Mouse (Mus musculus) heart, postnatal 0 days (tissue): ENCODE measurements around the gene Ino80b. TPM values are rescaled to one million over a fixed set of nuclear protein-coding genes. Genes with fewer than 3 reads are reported as not detected.

Source experiments
- ATAC-seq: fragments of 200-750 bp; cut with Nextera tagmentation; 2 replicates; pipeline ENCODE4 v1.8.0; 2017; ENCODE audit warnings: low read depth, moderate number of reproducible peaks, moderate library complexity; ENCODE audit not compliant: insufficient read depth
- DNase-seq: peaks from one replicate; pipeline ENCODE4 v3.0.0-alpha.2; 2016; ENCODE audit warnings: low spot score
- H3K27ac ChIP-seq: fragments of 300-500 bp; sonication (generic); 2 replicates; pipeline ENCODE4 v1.5.1; 2014; ENCODE audit warnings: low read depth, mild to moderate bottlenecking
- H3K27me3 ChIP-seq: fragments of 300-500 bp; sonication (generic); 2 replicates; pipeline ENCODE4 v1.6.1; 2014; ENCODE audit warnings: low read length, mixed read lengths; ENCODE audit not compliant: control insufficient read depth, insufficient read depth
- H3K36me3 ChIP-seq: fragments of 300-500 bp; sonication (generic); replicated peaks from 2 replicates; pipeline ENCODE4 v1.6.1; 2014; ENCODE audit warnings: low read length, mixed read lengths; ENCODE audit not compliant: control insufficient read depth, insufficient read depth
- H3K4me1 ChIP-seq: fragments of 300-500 bp; sonication (generic); 2 replicates; pipeline ENCODE4 v1.6.1; 2014; ENCODE audit warnings: antibody characterized with exemption; ENCODE audit not compliant: control insufficient read depth, insufficient read depth
- H3K4me2 ChIP-seq: fragments of 300-500 bp; sonication (generic); 2 replicates; pipeline ENCODE4 v1.6.1; 2014; ENCODE audit warnings: low read depth, mild to moderate bottlenecking, low read length, moderate library complexity
- H3K4me3 ChIP-seq: fragments of 300-500 bp; sonication (generic); 2 replicates; pipeline ENCODE4 v1.5.1; 2014; ENCODE audit warnings: low read depth, low read length
- H3K9ac ChIP-seq: fragments of 300-500 bp; sonication (generic); replicated peaks from 2 replicates; pipeline ENCODE4 v1.6.1; 2014; ENCODE audit warnings: low read depth, low read length, mixed read lengths
- H3K9me3 ChIP-seq: fragments of 300-500 bp; sonication (generic); replicated peaks from 2 replicates; pipeline ENCODE4 v1.6.1; 2016; ENCODE audit warnings: low read length; ENCODE audit not compliant: control insufficient read depth
- CTCF ChIP-seq: IDR thresholded peaks from 2 replicates; pipeline ENCODE4 v1.5.1; 2016; ENCODE audit warnings: antibody characterized with exemption, control low read depth, low read depth
- EP300 ChIP-seq: IDR thresholded peaks from 2 replicates; pipeline ENCODE4 v1.6.1; 2016; ENCODE audit warnings: antibody characterized with exemption, low read depth
- WGBS: fragments of 180-500 bp; shearing (Covaris S2); extraction: QIAGEN DNeasy Blood & Tissue Kit; methylation state at CpG from one replicate; pipeline ENCODE4 v1.1.7; 2014; 5-methylcytosine and 5-hydroxymethylcytosine counted together
- polyA plus RNA-seq: library from polyadenylated mRNA; unstranded; fragments of >200 nt; fragmentation: Nextera tagmentation; extraction: Ambion mirVana; gene quantifications from 2 replicates; pipeline ENCODE4 v1.2.1, GENCODE M21; 2015
- total RNA-seq: library from RNA; depleted of rRNA; stranded (reverse); fragments of >200 nt; gene quantifications from 2 replicates; pipeline ENCODE4 v1.2.3, GENCODE M21; 2014; ENCODE audit warnings: low replicate concordance

The Ino80b gene
- total and polyA plus RNA-seq, 2 experiments from 2014 or later = 5.5 to 8.9 TPM

- no peak overlapping the region for H3K4me2 ChIP-seq
- no peaks in the 10 kb centered on the region for H3K27me3 ChIP-seq
- H3K9ac ChIP-seq = no peak overlapping the region
- H3K4me3 ChIP-seq = no peak overlapping the region
- H3K9me3 ChIP-seq = no peaks in the 10 kb centered on the region
- DNase-seq (no peak), ATAC-seq (no peak)
- H3K27ac ChIP-seq = no peak overlapping the region
- TF ChIP-seq EP300 (no peak), CTCF (no peak)
- H3K36me3 ChIP-seq = no peaks in the 10 kb centered on the region
- H3K4me1 ChIP-seq = peaks cover 11% of the 10 kb centered on the region
- WGBS = 64% methylated on average over 6 of the region's 6 CpGs
These were observed 6.3 kb upstream of the Ino80b start for GRCm38 (mm10) chr6:83131469-83132034.

GRCm38 (mm10) chr6:83127419-83127818, 2.2 kb upstream of the Ino80b start:
- no peak overlapping the region for H3K4me2 ChIP-seq
- H3K4me3 ChIP-seq = no peak overlapping the region
- DNase-seq = no peak
- ATAC-seq = no peak
- no peaks in the 10 kb centered on the region for H3K9me3 ChIP-seq
- peaks cover 10% of the 10 kb centered on the region for H3K4me1 ChIP-seq
- no peak overlapping the region for H3K27ac ChIP-seq
- WGBS = 97% methylated on average over 5 of the region's 5 CpGs
- H3K27me3 ChIP-seq = no peaks in the 10 kb centered on the region
- TF ChIP-seq EP300 (no peak), CTCF (peak; percentile 8; the same call in 1 of the 2 replicates)
- no peaks in the 10 kb centered on the region for H3K36me3 ChIP-seq
- H3K9ac ChIP-seq = no peak overlapping the region

- Histone ChIP-seq H3K4me2 (peak overlapping the region; percentile 87), H3K4me3 (peak overlapping the region; percentile 68), H3K4me1 (peaks cover 20% of the 10 kb centered on the region), H3K9me3 (no peaks in the 10 kb centered on the region), H3K36me3 (no peaks in the 10 kb centered on the region), H3K27ac (no peak overlapping the region), H3K27me3 (no peaks in the 10 kb centered on the region), H3K9ac (peak overlapping the region; percentile 58)
- no peak for TF ChIP-seq CTCF
- TF ChIP-seq EP300 = 0 out of 2 replicates have a peak, but pooled peaks have one; percentile 70
- DNase-seq (peak; percentile 85), ATAC-seq (peak; percentile 22)
- 0% methylated on average over 30 of the region's 30 CpGs for WGBS
These were observed 349 bp downstream of the Ino80b start for GRCm38 (mm10) chr6:83124851-83125312.

GRCm38 (mm10) chr6:83122961-83123360, 2.3 kb downstream of the Ino80b start:
- no peak overlapping the region for H3K27ac ChIP-seq
- WGBS = 84% methylated on average over 5 of the region's 5 CpGs
- no peaks in the 10 kb centered on the region for H3K27me3 ChIP-seq
- no peak overlapping the region for H3K4me2 ChIP-seq
- H3K9ac ChIP-seq = no peak overlapping the region
- TF ChIP-seq EP300 (no peak), CTCF (no peak)
- no peak overlapping the region for H3K4me3 ChIP-seq
- no peak for DNase-seq
- peaks cover 20% of the 10 kb centered on the region for H3K4me1 ChIP-seq
- no peak for ATAC-seq
- H3K9me3 ChIP-seq = no peaks in the 10 kb centered on the region
- H3K36me3 ChIP-seq = peaks cover 7% of the 10 kb centered on the region; the same call in 1 of the 2 replicates

GRCm38 (mm10) chr6:83121863-83122710, 3.1 kb downstream of the Ino80b start:
- WGBS = 2% methylated on average over 38 of the region's 52 CpGs
- Histone ChIP-seq H3K27ac (peak overlapping the region; percentile 85), H3K27me3 (no peaks in the 10 kb centered on the region), H3K4me2 (peak overlapping the region; percentile 96), H3K4me1 (peaks cover 20% of the 10 kb centered on the region), H3K36me3 (peaks cover 12% of the 10 kb centered on the region), H3K4me3 (peak overlapping the region; percentile 60), H3K9me3 (no peaks in the 10 kb centered on the region), H3K9ac (peak overlapping the region; percentile 72)
- TF ChIP-seq EP300 = no peak
- TF ChIP-seq CTCF = no peak
- ATAC-seq (peak; percentile 27), DNase-seq (no peak)
